Mouse (Mus musculus) neural tube, embryonic 15.5 days (tissue): Measurements from ENCODE around the gene Hist1h2ag. TPM values are rescaled to one million over a fixed set of nuclear protein-coding genes. Genes with fewer than 3 reads are reported as not detected.
A peak's percentile ranks its signal among the peaks of the same experiment; 100 is the strongest.
"Not testable (repeated sequence)": the region's sequence is repeated elsewhere in the genome, so short reads cannot be mapped to it uniquely, and the experiment has no call there.

Source experiments
- ATAC-seq: fragments of 200-750 bp; cut with Nextera tagmentation; 2 replicates; pipeline ENCODE4 v1.8.0; 2017; ENCODE audit warnings: mild to moderate bottlenecking, moderate TSS enrichment, moderate library complexity; ENCODE audit not compliant: low FRiP score
- H3K27ac ChIP-seq: fragments of 300-500 bp; sonication (generic); replicated peaks from 2 replicates; pipeline ENCODE4 v1.5.1; 2015; ENCODE audit warnings: mild to moderate bottlenecking, inconsistent platforms
- H3K27me3 ChIP-seq: fragments of 300-500 bp; sonication (generic); replicated peaks from 2 replicates; pipeline ENCODE4 v1.6.1; 2015; ENCODE audit warnings: inconsistent platforms
- H3K36me3 ChIP-seq: fragments of 300-500 bp; sonication (generic); 2 replicates; pipeline ENCODE4 v1.6.1; 2015; ENCODE audit warnings: inconsistent platforms
- H3K4me1 ChIP-seq: fragments of 300-500 bp; sonication (generic); 2 replicates; pipeline ENCODE4 v1.6.1; 2015; ENCODE audit warnings: inconsistent platforms
- H3K4me2 ChIP-seq: fragments of 300-500 bp; sonication (generic); 2 replicates; pipeline ENCODE4 v1.6.1; 2015; ENCODE audit warnings: inconsistent platforms, mild to moderate bottlenecking, moderate library complexity
- H3K4me3 ChIP-seq: fragments of 300-500 bp; sonication (generic); replicated peaks from 2 replicates; pipeline ENCODE4 v1.5.1; 2015; ENCODE audit warnings: mild to moderate bottlenecking, inconsistent platforms
- H3K9ac ChIP-seq: fragments of 300-500 bp; sonication (generic); replicated peaks from 2 replicates; pipeline ENCODE4 v1.6.1; 2015; ENCODE audit warnings: mild to moderate bottlenecking, inconsistent platforms
- H3K9me3 ChIP-seq: fragments of 300-500 bp; sonication (generic); replicated peaks from 2 replicates; pipeline ENCODE4 v1.6.1; 2016; ENCODE audit warnings: inconsistent platforms
- WGBS: fragments of 180-500 bp; shearing (Covaris S2); methylation state at CpG from one replicate; pipeline ENCODE4 v1.1.7; 2015; ENCODE audit warnings: mixed read lengths; 5-methylcytosine and 5-hydroxymethylcytosine counted together
- polyA plus RNA-seq: library from polyadenylated mRNA; unstranded; fragments of >200 nt; fragmentation: Nextera tagmentation; extraction: Ambion mirVana; gene quantifications from 2 replicates; pipeline ENCODE4 v1.2.1, GENCODE M21; 2015

The Hist1h2ag gene
- 3.0 and 13.9 TPM in 2 replicates for polyA plus RNA-seq

GRCm38 (mm10) chr13:22042568-22043502, at the start of gene Hist1h2ag, which contains the start of gene Hist1h2bj:
TSS of gene Hist1h2ag (minus strand) at chr13:22042944.
TSS of gene Hist1h2bj (plus strand) at chr13:22043214.
- H3K9ac ChIP-seq, result peak within 1 kb of the TSS; percentile 47
- not testable (repeated sequence) for H3K27me3 ChIP-seq, H3K9me3 ChIP-seq, H3K36me3 ChIP-seq
- H3K4me3 ChIP-seq, result peak within 1 kb of the TSS; percentile 44
- H3K4me1 ChIP-seq, result peaks cover 24% of the 10 kb centered on the region
- peak within 1 kb of the TSS; percentile 78 for H3K4me2 ChIP-seq
- peak within 1 kb of the TSS; percentile 84 for H3K27ac ChIP-seq
- peak; percentile 92 for ATAC-seq
- 0% methylated on average over 42 of the region's 80 CpGs for WGBS

- H3K9ac ChIP-seq, H3K9me3 ChIP-seq, H3K4me3 ChIP-seq, H3K4me2 ChIP-seq, H3K4me1 ChIP-seq, ATAC-seq, H3K36me3 ChIP-seq, H3K27ac ChIP-seq, H3K27me3 ChIP-seq: not testable (repeated sequence)
- WGBS, result 93% methylated on average over 1 of the region's 1 CpGs
These were observed 41.4 kb upstream of the Hist1h2ag start, which contains the start of gene Vmn1r188 for GRCm38 (mm10) chr13:22084140-22084539. TSS of gene Vmn1r188 (plus strand) at chr13:22084440.

GRCm38 (mm10) chr13:22063468-22063867, 20.7 kb upstream of the Hist1h2ag start:
- no peak overlapping the region for H3K9ac ChIP-seq
- H3K4me1 ChIP-seq, result no peaks in the 10 kb centered on the region
- H3K4me2 ChIP-seq, result no peak overlapping the region
- no peak for ATAC-seq
- no peaks in the 10 kb centered on the region for H3K27me3 ChIP-seq
- 72% methylated on average over 1 of the region's 1 CpGs for WGBS
- no peak overlapping the region for H3K4me3 ChIP-seq
- no peaks in the 10 kb centered on the region for H3K9me3 ChIP-seq
- H3K27ac ChIP-seq, result no peak overlapping the region
- no peaks in the 10 kb centered on the region for H3K36me3 ChIP-seq

- WGBS, result 79% methylated on average over 1 of the region's 1 CpGs
- H3K4me3 ChIP-seq, result no peak overlapping the region
- H3K36me3 ChIP-seq, result no peaks in the 10 kb centered on the region
- H3K9ac ChIP-seq, result no peak overlapping the region
- no peak for ATAC-seq
- no peaks in the 10 kb centered on the region for H3K4me1 ChIP-seq
- H3K27me3 ChIP-seq, result no peaks in the 10 kb centered on the region
- H3K4me2 ChIP-seq, result no peak overlapping the region
- no peak overlapping the region for H3K27ac ChIP-seq
- H3K9me3 ChIP-seq, result no peaks in the 10 kb centered on the region
These were observed 18.7 kb upstream of the Hist1h2ag start for GRCm38 (mm10) chr13:22061422-22061821.

- Histone ChIP-seq H3K9ac (no peak overlapping the region), H3K4me1 (peaks cover 4% of the 10 kb centered on the region; the same call in 1 of the 2 replicates), H3K9me3 (no peaks in the 10 kb centered on the region), H3K36me3 (no peaks in the 10 kb centered on the region), H3K4me3 (no peak overlapping the region), H3K4me2 (no peak overlapping the region), H3K27ac (no peak overlapping the region), H3K27me3 (no peaks in the 10 kb centered on the region)
- no peak for ATAC-seq
- WGBS, result 98% methylated on average over 1 of the region's 1 CpGs
These were observed 11.0 kb upstream of the Hist1h2ag start for GRCm38 (mm10) chr13:22053754-22054153.

- Histone ChIP-seq H3K36me3 (no peaks in the 10 kb centered on the region), H3K27ac (peak overlapping the region; percentile 87), H3K9me3 (no peaks in the 10 kb centered on the region), H3K4me3 (peak overlapping the region; percentile 50), H3K27me3 (no peaks in the 10 kb centered on the region), H3K9ac (peak overlapping the region; percentile 63), H3K4me1 (peaks cover 4% of the 10 kb centered on the region; the same call in 1 of the 2 replicates), H3K4me2 (peak overlapping the region; percentile 61)
- 16% methylated on average over 5 of the region's 5 CpGs for WGBS
- ATAC-seq, result peak; percentile 60; the same call in 1 of the 2 replicates
These were observed 8.7 kb upstream of the Hist1h2ag start for GRCm38 (mm10) chr13:22051523-22051859.

- Histone ChIP-seq H3K9me3 (no peaks in the 10 kb centered on the region), H3K9ac (peak overlapping the region; percentile 63), H3K4me1 (peaks cover 4% of the 10 kb centered on the region; the same call in 1 of the 2 replicates), H3K4me2 (peak overlapping the region; percentile 61), H3K4me3 (peak overlapping the region; percentile 50), H3K36me3 (no peaks in the 10 kb centered on the region), H3K27me3 (no peaks in the 10 kb centered on the region), H3K27ac (peak overlapping the region; percentile 87)
- under 1% methylated on average over 51 of the region's 52 CpGs for WGBS
- peak; percentile 96 for ATAC-seq
These were observed 8.1 kb upstream of the Hist1h2ag start for GRCm38 (mm10) chr13:22050591-22051522.

- WGBS, result under 1% methylated on average over 14 of the region's 14 CpGs
These were observed 7.1 kb upstream of the Hist1h2ag start for GRCm38 (mm10) chr13:22049737-22050440.

GRCm38 (mm10) chr13:22049041-22049440, 6.3 kb upstream of the Hist1h2ag start:
- no peak overlapping the region for H3K4me3 ChIP-seq
- H3K4me2 ChIP-seq, result no peak overlapping the region
- no peak overlapping the region for H3K27ac ChIP-seq
- H3K36me3 ChIP-seq, result no peaks in the 10 kb centered on the region
- ATAC-seq, result no peak
- H3K27me3 ChIP-seq, result no peaks in the 10 kb centered on the region
- 84% methylated on average over 2 of the region's 2 CpGs for WGBS
- no peak overlapping the region for H3K9ac ChIP-seq
- H3K9me3 ChIP-seq, result no peaks in the 10 kb centered on the region
- H3K4me1 ChIP-seq, result peaks cover 5% of the 10 kb centered on the region

More at GRCm38 (mm10) chr13:22049737-22050440, 7.1 kb upstream of the Hist1h2ag start:
- H3K4me3 ChIP-seq, result peak overlapping the region; percentile 50
- ATAC-seq, result peak; percentile 38
- no peaks in the 10 kb centered on the region for H3K36me3 ChIP-seq
- H3K9me3 ChIP-seq, result no peaks in the 10 kb centered on the region
- peak overlapping the region; percentile 63 for H3K9ac ChIP-seq
- H3K27ac ChIP-seq, result peak overlapping the region; percentile 87
- peaks cover 4% of the 10 kb centered on the region; the same call in 1 of the 2 replicates for H3K4me1 ChIP-seq
- peak overlapping the region; percentile 61 for H3K4me2 ChIP-seq
- no peaks in the 10 kb centered on the region for H3K27me3 ChIP-seq

- no peaks in the 10 kb centered on the region for H3K9me3 ChIP-seq
- H3K27me3 ChIP-seq, result no peaks in the 10 kb centered on the region
- 66% methylated on average over 2 of the region's 2 CpGs for WGBS
- no peak overlapping the region for H3K4me3 ChIP-seq
- no peak overlapping the region for H3K4me2 ChIP-seq
- no peak for ATAC-seq
- H3K36me3 ChIP-seq, result no peaks in the 10 kb centered on the region
- H3K27ac ChIP-seq, result no peak overlapping the region
- H3K4me1 ChIP-seq, result peaks cover 21% of the 10 kb centered on the region
- no peak overlapping the region for H3K9ac ChIP-seq
These were observed 2.6 kb upstream of the Hist1h2ag start for GRCm38 (mm10) chr13:22045311-22045710.
